Mouse (Mus musculus): ENCODE results near the gene 2010111I01Rik. TPM values are rescaled to one million over a fixed set of nuclear protein-coding genes. Genes with fewer than 3 reads are reported as not detected.
A peak's percentile ranks its signal among the peaks of the same experiment; 100 is the strongest.

Gene 2010111I01Rik
- polyA plus RNA-seq, 1 experiment from 2014 or later = 52.6 TPM

- H3K4me3 ChIP-seq = no peak overlapping the region
- H3K9me3 ChIP-seq = no peaks in the 10 kb centered on the region
- WGBS = 64% methylated on average over 3 of the region's 3 CpGs
- H3K36me3 ChIP-seq = no peaks in the 10 kb centered on the region
- H3K4me1 ChIP-seq = peaks cover 20% of the 10 kb centered on the region
- H3K27ac ChIP-seq = no peak overlapping the region
- H3K27me3 ChIP-seq (ENCODE audit: insufficient read depth, poor library complexity, severe bottlenecking) = no peaks in the 10 kb centered on the region
- DNase-seq (ENCODE audit: low spot score) = no peak
Measured at GRCm38 (mm10) chr13:63096764-63097163, 132.1 kb downstream of the 2010111I01Rik start.

- 81% methylated on average over 8 of the region's 8 CpGs for WGBS
- peaks cover 20% of the 10 kb centered on the region for H3K4me1 ChIP-seq
- DNase-seq (ENCODE audit: low spot score) = no peak
- no peaks in the 10 kb centered on the region for H3K9me3 ChIP-seq
- no peaks in the 10 kb centered on the region for H3K27me3 ChIP-seq (ENCODE audit: insufficient read depth, poor library complexity, severe bottlenecking)
- no peak overlapping the region for H3K4me3 ChIP-seq
- H3K36me3 ChIP-seq = no peaks in the 10 kb centered on the region
- H3K27ac ChIP-seq = no peak overlapping the region
Measured at GRCm38 (mm10) chr13:63097440-63097930, 132.8 kb downstream of the 2010111I01Rik start.

- 84% methylated on average over 12 of the region's 12 CpGs for WGBS
- Histone ChIP-seq H3K9me3 (no peaks in the 10 kb centered on the region), H3K27ac (no peak overlapping the region), H3K4me3 (no peak overlapping the region), H3K27me3 (ENCODE audit: insufficient read depth, poor library complexity, severe bottlenecking) (no peaks in the 10 kb centered on the region), H3K4me1 (0 out of 2 replicates have a peak, but pooled peaks cover 5% of the 10 kb centered on the region), H3K36me3 (no peaks in the 10 kb centered on the region)
- no peak for DNase-seq (ENCODE audit: low spot score)
Measured at GRCm38 (mm10) chr13:63101761-63102160, 137.1 kb downstream of the 2010111I01Rik start.

- no peaks in the 10 kb centered on the region for H3K36me3 ChIP-seq
- 0 out of 2 replicates have a peak, but pooled peaks cover 5% of the 10 kb centered on the region for H3K4me1 ChIP-seq
- 49% methylated on average over 8 of the region's 8 CpGs for WGBS
- H3K27me3 ChIP-seq (ENCODE audit: insufficient read depth, poor library complexity, severe bottlenecking) = no peaks in the 10 kb centered on the region
- no peaks in the 10 kb centered on the region for H3K9me3 ChIP-seq
- DNase-seq (ENCODE audit: low spot score) = no peak
- no peak overlapping the region for H3K27ac ChIP-seq
- H3K4me3 ChIP-seq = no peak overlapping the region
Measured at GRCm38 (mm10) chr13:63102848-63103585, 138.3 kb downstream of the 2010111I01Rik start.

- DNase-seq (ENCODE audit: low spot score) = no peak
- Histone ChIP-seq H3K4me1 (peaks cover 11% of the 10 kb centered on the region), H3K36me3 (no peaks in the 10 kb centered on the region), H3K27ac (no peak overlapping the region), H3K9me3 (no peaks in the 10 kb centered on the region), H3K4me3 (no peak overlapping the region), H3K27me3 (ENCODE audit: insufficient read depth, poor library complexity, severe bottlenecking) (no peaks in the 10 kb centered on the region)
- 56% methylated on average over 2 of the region's 2 CpGs for WGBS
Measured at GRCm38 (mm10) chr13:63106574-63106973, 141.9 kb downstream of the 2010111I01Rik start.

GRCm38 (mm10) chr13:63108601-63109000, 143.9 kb downstream of the 2010111I01Rik start:
- H3K27me3 ChIP-seq (ENCODE audit: insufficient read depth, poor library complexity, severe bottlenecking) = no peaks in the 10 kb centered on the region
- peaks cover 12% of the 10 kb centered on the region for H3K4me1 ChIP-seq
- no peak overlapping the region for H3K27ac ChIP-seq
- H3K4me3 ChIP-seq = no peak overlapping the region
- 53% methylated on average over 2 of the region's 2 CpGs for WGBS
- no peaks in the 10 kb centered on the region for H3K9me3 ChIP-seq
- H3K36me3 ChIP-seq = no peaks in the 10 kb centered on the region
- DNase-seq (ENCODE audit: low spot score) = no peak

GRCm38 (mm10) chr13:63111297-63112042, 146.8 kb downstream of the 2010111I01Rik start:
- Histone ChIP-seq H3K9me3 (no peaks in the 10 kb centered on the region), H3K4me1 (peaks cover 15% of the 10 kb centered on the region), H3K27ac (no peak overlapping the region; the same call in 1 of the 2 replicates), H3K4me3 (no peak overlapping the region), H3K36me3 (no peaks in the 10 kb centered on the region), H3K27me3 (ENCODE audit: insufficient read depth, poor library complexity, severe bottlenecking) (no peaks in the 10 kb centered on the region)
- WGBS = 80% methylated on average over 5 of the region's 5 CpGs
- DNase-seq (ENCODE audit: low spot score) = no peak

GRCm38 (mm10) chr13:63112043-63112597, 147.4 kb downstream of the 2010111I01Rik start:
- no peak overlapping the region for H3K4me3 ChIP-seq
- peaks cover 15% of the 10 kb centered on the region for H3K4me1 ChIP-seq
- H3K36me3 ChIP-seq = no peaks in the 10 kb centered on the region
- no peak for DNase-seq (ENCODE audit: low spot score)
- 68% methylated on average over 4 of the region's 4 CpGs for WGBS
- no peaks in the 10 kb centered on the region for H3K27me3 ChIP-seq (ENCODE audit: insufficient read depth, poor library complexity, severe bottlenecking)
- H3K27ac ChIP-seq = peak overlapping the region; percentile 17; the same call in 1 of the 2 replicates
- H3K9me3 ChIP-seq = no peaks in the 10 kb centered on the region

- 68% methylated on average over 10 of the region's 10 CpGs for WGBS
- H3K27ac ChIP-seq = peak overlapping the region; percentile 17
- no peak for DNase-seq (ENCODE audit: low spot score)
- no peak overlapping the region for H3K4me3 ChIP-seq
- no peaks in the 10 kb centered on the region for H3K36me3 ChIP-seq
- no peaks in the 10 kb centered on the region for H3K9me3 ChIP-seq
- H3K4me1 ChIP-seq = peaks cover 15% of the 10 kb centered on the region
- no peaks in the 10 kb centered on the region for H3K27me3 ChIP-seq (ENCODE audit: insufficient read depth, poor library complexity, severe bottlenecking)
Measured at GRCm38 (mm10) chr13:63112598-63113372, 148.1 kb downstream of the 2010111I01Rik start.

GRCm38 (mm10) chr13:63113881-63114301, 149.2 kb downstream of the 2010111I01Rik start:
- H3K27me3 ChIP-seq (ENCODE audit: insufficient read depth, poor library complexity, severe bottlenecking) = no peaks in the 10 kb centered on the region
- H3K27ac ChIP-seq = no peak overlapping the region
- no peak for DNase-seq (ENCODE audit: low spot score)
- no peaks in the 10 kb centered on the region for H3K9me3 ChIP-seq
- WGBS = 56% methylated on average over 4 of the region's 4 CpGs
- H3K4me1 ChIP-seq = peaks cover 10% of the 10 kb centered on the region
- no peak overlapping the region for H3K4me3 ChIP-seq
- H3K36me3 ChIP-seq = no peaks in the 10 kb centered on the region

- peaks cover 9% of the 10 kb centered on the region; the same call in 1 of the 2 replicates for H3K4me1 ChIP-seq
- no peaks in the 10 kb centered on the region for H3K27me3 ChIP-seq (ENCODE audit: insufficient read depth, poor library complexity, severe bottlenecking)
- 76% methylated on average over 3 of the region's 3 CpGs for WGBS
- no peaks in the 10 kb centered on the region for H3K36me3 ChIP-seq
- H3K4me3 ChIP-seq = no peak overlapping the region
- H3K27ac ChIP-seq = no peak overlapping the region
- no peaks in the 10 kb centered on the region for H3K9me3 ChIP-seq
- no peak for DNase-seq (ENCODE audit: low spot score)
Measured at GRCm38 (mm10) chr13:63115187-63115784, 150.6 kb downstream of the 2010111I01Rik start.
